Mouse (Mus musculus): Measurements from ENCODE around the gene Dppa1. TPM values are rescaled to one million over a fixed set of nuclear protein-coding genes. Genes with fewer than 3 reads are reported as not detected.
"Not testable (repeated sequence)": the region's sequence is repeated elsewhere in the genome, so short reads cannot be mapped to it uniquely, and the experiment has no call there.

Dppa1 gene
- total RNA-seq (2014; fragmentation: Nextera tagmentation) = not detected in 2 replicates
- total RNA-seq (2017) = not detected in 2 replicates

GRCm38 (mm10) chr11:46629211-46629795 is at the start of gene Dppa1:
Dppa1 (minus strand) TSS chr11:46629261.
- no peak for ATAC-seq (replicated peaks; ENCODE audit: low FRiP score, low TSS enrichment, poor library complexity, severe bottlenecking)

- ATAC-seq (replicated peaks; ENCODE audit: low FRiP score, low TSS enrichment, poor library complexity, severe bottlenecking) = no peak
These were observed 38.9 kb upstream of the Dppa1 start for GRCm38 (mm10) chr11:46667938-46668337.

- no peak for ATAC-seq (replicated peaks; ENCODE audit: low FRiP score, low TSS enrichment, poor library complexity, severe bottlenecking)
These were observed 38.0 kb upstream of the Dppa1 start for GRCm38 (mm10) chr11:46667105-46667504.

DNA sequence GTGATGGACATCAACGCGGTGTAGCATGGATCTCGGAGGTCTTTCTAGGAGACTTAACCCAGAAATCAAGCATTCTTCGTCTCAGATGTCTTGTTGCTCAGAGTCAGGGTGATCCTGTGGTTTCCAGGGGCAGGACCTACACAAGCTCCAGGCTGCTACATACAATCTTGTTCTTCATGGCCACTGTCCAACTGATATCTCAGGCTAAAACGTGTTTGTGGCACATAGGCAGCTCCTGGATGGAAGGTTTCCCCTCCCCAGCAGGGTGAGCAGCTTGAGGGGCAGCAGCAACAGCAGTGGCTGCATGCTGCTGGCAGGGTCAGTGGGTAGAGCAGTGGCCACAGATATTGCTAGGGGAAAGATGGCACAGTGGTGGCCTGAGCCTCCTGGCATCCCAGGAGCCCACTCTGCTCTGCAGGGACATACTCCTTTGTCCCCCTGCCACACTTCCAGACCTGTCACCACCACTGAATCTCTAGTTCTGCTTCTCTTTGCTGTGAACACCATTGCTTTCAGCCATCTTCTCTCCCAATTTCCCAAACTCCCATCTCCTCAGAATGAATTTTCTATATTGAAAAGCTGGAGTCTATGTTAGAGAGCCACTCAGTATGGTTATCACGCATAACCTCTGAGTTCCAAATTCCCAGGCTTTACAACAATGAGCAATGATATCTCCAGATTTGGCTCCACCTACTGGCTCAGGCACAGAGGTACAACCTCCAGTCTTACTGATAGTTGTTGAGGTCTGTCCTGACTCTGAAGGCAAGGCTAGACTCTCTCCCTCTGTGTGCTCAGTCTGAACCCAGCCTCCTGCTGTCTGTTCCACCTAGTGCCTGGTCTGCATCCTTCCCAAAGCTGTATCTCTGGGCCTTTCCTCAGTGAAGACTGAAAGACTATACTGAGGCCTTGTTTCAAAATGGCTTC is 36.8 kb upstream of the Dppa1 start:
- peak; percentile 92 for ATAC-seq (replicated peaks; ENCODE audit: low FRiP score, low TSS enrichment, poor library complexity, severe bottlenecking)

DNA sequence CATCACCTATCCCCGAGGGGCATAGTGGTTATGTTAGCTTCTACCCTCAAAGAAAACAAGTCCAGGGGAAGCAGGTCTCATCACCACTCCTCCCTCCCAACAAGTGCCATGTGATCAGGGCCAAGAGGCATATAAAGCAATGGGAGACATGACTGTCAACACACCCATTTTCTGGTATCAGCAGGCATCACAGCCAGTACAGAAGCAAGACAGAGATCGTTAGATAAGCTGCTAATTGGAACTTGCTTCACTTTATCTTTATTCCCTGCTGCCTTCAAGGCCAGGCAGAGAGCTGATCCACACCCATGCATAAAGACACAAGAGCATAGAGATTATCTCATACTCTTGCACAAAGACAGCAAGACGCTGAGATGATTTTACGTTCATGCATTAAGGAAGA is 34.2 kb upstream of the Dppa1 start:
- peak; percentile 60 for ATAC-seq (replicated peaks; ENCODE audit: low FRiP score, low TSS enrichment, poor library complexity, severe bottlenecking)

DNA sequence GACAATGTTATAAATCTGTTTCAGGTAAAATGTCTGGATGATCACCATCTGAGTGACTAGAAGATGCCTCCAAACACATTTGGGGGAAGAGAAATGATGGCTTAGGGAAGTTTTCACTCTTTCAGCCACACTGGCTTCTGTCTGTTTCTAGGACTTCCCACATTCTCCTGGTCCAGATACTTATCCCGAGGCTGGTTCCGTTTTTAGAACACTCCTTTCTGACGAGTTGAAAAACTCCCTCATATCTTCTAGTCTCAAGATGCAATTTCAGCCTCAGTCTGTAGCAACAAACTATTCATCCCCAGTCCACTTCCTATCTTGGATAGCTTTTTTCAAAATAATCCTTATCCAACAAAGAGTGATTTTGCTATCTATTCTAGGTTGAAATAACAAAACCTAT is 23.4 kb upstream of the Dppa1 start:
- ATAC-seq (replicated peaks; ENCODE audit: low FRiP score, low TSS enrichment, poor library complexity, severe bottlenecking) = no peak

GRCm38 (mm10) chr11:46649655-46650054 is 20.6 kb upstream of the Dppa1 start:
- not testable (repeated sequence) for ATAC-seq (replicated peaks; ENCODE audit: low FRiP score, low TSS enrichment, poor library complexity, severe bottlenecking)

DNA sequence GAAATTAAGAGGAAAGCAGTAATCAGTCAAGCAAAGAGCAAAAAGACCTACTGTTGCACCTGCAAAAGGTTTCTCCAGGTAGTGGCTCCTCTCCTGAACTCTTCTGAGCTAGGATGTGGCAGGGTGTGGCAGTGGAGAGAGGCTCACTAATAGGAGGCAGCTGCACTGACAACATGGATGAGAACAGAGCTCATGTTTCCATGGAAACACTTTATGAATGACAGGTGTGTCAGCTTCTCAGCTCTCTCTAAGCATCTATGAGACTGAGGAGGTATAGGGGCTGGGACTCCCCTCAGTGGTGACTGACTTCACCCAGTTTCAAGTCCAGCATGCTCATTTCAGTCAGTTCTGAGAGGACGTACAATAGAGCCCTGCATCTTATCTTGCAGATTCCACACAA is 15.8 kb upstream of the Dppa1 start:
- ATAC-seq (replicated peaks; ENCODE audit: low FRiP score, low TSS enrichment, poor library complexity, severe bottlenecking) = no peak

GRCm38 (mm10) chr11:46636568-46636967 is 7.5 kb upstream of the Dppa1 start:
- ATAC-seq (replicated peaks; ENCODE audit: low FRiP score, low TSS enrichment, poor library complexity, severe bottlenecking) = no peak

DNA sequence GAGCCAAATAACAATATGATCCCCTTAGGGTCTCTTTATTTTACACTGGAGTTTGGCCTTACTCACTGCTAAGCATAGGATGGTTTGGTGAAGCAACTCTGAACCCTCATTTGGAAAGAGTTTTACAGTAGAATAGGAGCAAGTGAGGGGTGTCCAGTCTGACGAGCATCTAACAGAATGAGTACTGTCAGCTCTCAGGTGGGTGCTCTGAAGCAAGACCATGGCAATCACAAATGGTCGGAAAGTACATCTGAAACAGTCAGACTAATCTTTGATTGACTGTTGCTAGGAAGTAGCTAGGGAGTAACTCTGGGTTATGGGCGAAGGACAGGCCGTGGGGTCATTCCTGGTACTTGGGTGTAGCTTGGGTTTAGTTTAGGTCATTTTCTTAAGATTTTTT is 6.5 kb upstream of the Dppa1 start:
- not testable (repeated sequence) for ATAC-seq (replicated peaks; ENCODE audit: low FRiP score, low TSS enrichment, poor library complexity, severe bottlenecking)

- peak; percentile 93 for ATAC-seq (replicated peaks; ENCODE audit: low FRiP score, low TSS enrichment, poor library complexity, severe bottlenecking)
These were observed 2.6 kb upstream of the Dppa1 start for GRCm38 (mm10) chr11:46631635-46632034.

DNA sequence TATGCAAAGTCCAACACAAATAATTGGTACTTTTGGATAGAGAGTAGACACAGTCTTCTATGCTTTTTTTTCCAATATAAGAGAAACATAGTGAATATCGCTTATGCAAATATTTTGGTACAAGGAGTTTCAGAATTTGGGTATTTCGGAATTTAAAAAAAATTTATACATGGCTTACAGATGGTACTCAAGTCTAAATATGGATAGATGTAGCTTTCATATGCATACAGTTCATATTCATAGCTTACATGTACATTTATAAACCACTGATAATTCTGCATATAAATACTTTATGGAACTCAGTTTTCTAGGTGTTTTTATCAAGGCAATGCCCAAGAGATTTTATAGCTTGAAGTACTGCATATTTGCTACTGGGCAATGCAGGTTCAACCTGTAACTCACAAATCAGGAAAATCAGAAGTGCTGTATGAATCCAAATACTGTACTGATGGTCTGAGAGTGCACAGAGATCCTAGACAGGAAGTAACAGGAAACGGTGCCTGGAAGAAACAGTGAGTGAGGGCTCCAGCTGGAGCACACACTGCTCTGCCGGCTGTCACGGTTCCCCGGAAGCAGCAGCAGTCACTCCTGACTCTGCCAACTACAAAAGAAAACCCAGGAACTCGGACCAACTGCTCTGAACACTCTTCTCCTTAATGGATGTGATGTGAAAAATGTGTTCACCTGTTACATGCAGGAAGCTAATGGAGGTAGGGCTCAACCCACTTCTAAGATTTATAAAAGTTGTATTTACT is 8.5 kb downstream of the Dppa1 start:
- no peak for ATAC-seq (replicated peaks; ENCODE audit: low FRiP score, low TSS enrichment, poor library complexity, severe bottlenecking)

DNA sequence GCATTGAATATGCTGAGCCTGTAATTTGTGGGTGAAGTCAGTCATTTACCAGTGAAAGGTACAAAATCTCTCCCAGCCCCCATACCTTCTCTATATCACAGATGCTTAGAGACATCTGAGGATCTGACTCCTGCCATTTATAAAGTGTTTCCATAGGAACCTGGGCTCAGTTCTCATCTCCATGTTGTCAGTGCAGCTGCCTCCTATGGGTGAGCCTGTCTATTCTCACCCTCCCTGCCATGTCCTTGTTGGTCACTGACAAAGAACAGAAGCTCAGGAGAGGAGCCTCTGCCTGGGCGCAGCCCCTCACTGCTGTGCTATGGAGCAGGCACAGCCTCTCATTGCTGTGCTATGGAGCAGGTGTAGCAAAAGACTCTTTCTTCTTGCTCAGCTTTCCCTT is 9.1 kb downstream of the Dppa1 start:
- ATAC-seq (replicated peaks; ENCODE audit: low FRiP score, low TSS enrichment, poor library complexity, severe bottlenecking) = no peak

- no peak for ATAC-seq (replicated peaks; ENCODE audit: low FRiP score, low TSS enrichment, poor library complexity, severe bottlenecking)
These were observed 36.6 kb downstream of the Dppa1 start for GRCm38 (mm10) chr11:46592416-46592815.

DNA sequence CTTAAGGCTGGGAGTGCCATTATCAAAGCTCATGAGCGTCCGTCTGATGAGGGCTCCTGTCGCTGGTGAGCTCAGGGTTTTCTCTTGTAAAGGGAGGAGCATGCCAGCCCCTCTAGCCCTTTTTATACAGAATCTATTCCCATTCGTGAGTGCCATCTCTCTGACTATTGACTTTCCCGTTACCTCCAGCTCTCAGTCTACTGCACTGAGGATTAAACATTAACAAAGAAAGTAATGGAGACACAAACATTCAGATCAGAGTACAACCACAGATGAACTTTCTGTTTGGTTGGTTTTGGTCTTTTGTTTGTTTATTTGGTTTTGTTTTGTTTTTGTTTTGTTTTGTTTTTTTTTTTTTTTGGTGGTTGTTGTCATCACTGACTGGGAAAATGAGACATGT is 46.3 kb downstream of the Dppa1 start:
- no peak for ATAC-seq (replicated peaks; ENCODE audit: low FRiP score, low TSS enrichment, poor library complexity, severe bottlenecking)

DNA sequence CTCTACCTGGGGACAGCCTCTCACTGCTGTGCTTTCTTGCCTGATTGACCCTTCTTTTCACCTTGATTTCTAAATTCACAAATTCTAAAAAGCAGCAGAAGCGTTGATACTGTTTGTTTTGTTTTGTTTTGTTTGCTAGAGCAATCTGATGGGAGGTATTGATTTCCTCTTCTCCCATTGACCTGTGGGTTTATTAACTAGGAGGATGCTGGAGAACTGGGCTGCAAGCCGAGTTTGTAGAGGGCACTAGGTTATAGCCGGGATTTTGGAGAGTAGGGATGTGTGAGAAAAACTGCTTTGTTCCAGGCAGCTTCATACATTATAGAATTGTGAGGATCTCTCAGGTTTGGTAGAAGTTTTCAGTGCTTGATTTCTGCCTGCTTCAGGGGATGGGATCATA is 48.6 kb downstream of the Dppa1 start:
- no peak for ATAC-seq (replicated peaks; ENCODE audit: low FRiP score, low TSS enrichment, poor library complexity, severe bottlenecking)

GRCm38 (mm10) chr11:46578771-46579281 is 50.2 kb downstream of the Dppa1 start:
- ATAC-seq (replicated peaks; ENCODE audit: low FRiP score, low TSS enrichment, poor library complexity, severe bottlenecking) = no peak

DNA sequence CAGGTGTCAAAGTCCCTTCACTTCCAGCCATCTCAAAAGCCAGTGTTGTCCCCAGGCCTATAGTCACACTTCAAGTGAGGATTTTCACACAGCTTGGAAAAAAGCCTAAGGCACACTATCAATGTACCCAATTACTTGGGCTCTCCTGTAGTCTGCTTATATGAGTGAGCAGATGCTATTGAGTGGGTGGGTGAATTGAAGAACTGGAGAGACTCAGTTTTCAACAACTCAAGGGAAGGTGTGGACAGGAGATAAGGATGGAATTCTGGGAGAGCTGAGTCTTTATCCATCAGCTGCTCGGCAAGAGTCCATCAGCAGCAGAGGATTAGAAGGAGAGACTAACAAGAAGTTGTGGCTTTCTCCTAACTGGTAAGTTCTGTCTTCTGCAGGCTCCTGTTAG is 57.7 kb downstream of the Dppa1 start, which contains the start of gene BC053393:
Gene BC053393, plus strand, starts transcription at position 210 of the 400 bp plus-strand sequence.
- no peak for ATAC-seq (replicated peaks; ENCODE audit: low FRiP score, low TSS enrichment, poor library complexity, severe bottlenecking)

DNA sequence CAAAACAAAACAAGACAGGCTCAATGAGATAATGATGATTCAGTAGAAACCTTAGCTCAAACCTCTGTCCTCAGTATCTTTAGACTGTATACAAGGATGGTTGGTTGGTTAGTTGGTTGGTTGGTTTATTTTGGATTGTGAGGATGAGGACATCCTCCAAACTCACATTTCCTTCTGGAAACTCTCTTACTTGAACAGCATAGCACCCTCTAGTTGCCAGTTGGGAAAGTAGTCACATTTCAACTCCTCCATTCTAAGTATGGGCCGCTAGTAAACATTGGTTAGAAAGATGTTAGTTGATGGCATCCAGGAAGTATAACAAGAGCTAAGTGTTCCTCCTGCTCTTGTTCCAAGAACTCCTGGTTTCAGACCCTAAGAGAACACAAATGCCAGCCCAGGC is 60.0 kb downstream of the Dppa1 start:
- ATAC-seq (replicated peaks; ENCODE audit: low FRiP score, low TSS enrichment, poor library complexity, severe bottlenecking) = no peak

DNA sequence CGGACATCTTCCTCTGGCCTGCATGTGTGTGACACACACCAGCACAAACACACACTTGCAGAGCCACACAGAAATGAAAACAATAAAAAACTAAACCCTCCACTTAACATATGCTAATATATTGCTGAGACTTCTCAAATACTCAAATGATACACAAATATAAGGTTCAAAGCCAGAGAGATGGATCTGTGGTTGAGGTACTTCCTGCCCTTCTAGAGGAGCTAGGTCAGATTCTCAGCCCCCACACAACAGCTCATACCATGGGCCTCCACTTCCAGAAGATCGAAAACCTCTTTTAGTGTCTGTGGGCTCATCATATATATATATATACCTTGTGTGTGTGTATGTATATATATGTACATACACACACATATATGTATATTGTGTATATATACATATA is 63.1 kb downstream of the Dppa1 start:
- no peak for ATAC-seq (replicated peaks; ENCODE audit: low FRiP score, low TSS enrichment, poor library complexity, severe bottlenecking)
